Mouse (Mus musculus) erythroid progenitor cell, adult 5-6 weeks (primary cell): ENCODE measurements around the gene Sept9. TPM values are rescaled to one million over a fixed set of nuclear protein-coding genes. Genes with fewer than 3 reads are reported as not detected.

ENCODE experiments used
- ATAC-seq: replicated peaks from 2 replicates; pipeline ENCODE4 v1.8.0; 2016; ENCODE audit warnings: moderate number of reproducible peaks, mild to moderate bottlenecking, moderate TSS enrichment, inconsistent platforms; ENCODE audit not compliant: poor library complexity, low FRiP score, severe bottlenecking
- total RNA-seq, 2 experiments: library from RNA; stranded (forward) in 1 of 2; stranded (reverse) in 1 of 2; fragments of 150-400 nt in 1 of 2; fragments of 186-747, 209-891 nt in 1 of 2; gene quantifications; 2 replicates each; pipeline versions ENCODE4 v1.2.3 to v1.2.4; 2015 to 2017; ENCODE audit warnings: low replicate concordance in 2 of 2

Gene Sept9
- total RNA-seq (2015; ENCODE audit: low replicate concordance) (15.1 and 20.5 TPM in 2 replicates), total RNA-seq (2017; ENCODE audit: low replicate concordance) (16.0 and 18.6 TPM in 2 replicates)

- peak; percentile 16; the same call in 1 of the 2 replicates for ATAC-seq
Observed at GRCm38 (mm10) chr11:117199282-117200175, at the start of gene Sept9. Gene Sept9 (plus strand): TSS chr11:117199661.

DNA sequence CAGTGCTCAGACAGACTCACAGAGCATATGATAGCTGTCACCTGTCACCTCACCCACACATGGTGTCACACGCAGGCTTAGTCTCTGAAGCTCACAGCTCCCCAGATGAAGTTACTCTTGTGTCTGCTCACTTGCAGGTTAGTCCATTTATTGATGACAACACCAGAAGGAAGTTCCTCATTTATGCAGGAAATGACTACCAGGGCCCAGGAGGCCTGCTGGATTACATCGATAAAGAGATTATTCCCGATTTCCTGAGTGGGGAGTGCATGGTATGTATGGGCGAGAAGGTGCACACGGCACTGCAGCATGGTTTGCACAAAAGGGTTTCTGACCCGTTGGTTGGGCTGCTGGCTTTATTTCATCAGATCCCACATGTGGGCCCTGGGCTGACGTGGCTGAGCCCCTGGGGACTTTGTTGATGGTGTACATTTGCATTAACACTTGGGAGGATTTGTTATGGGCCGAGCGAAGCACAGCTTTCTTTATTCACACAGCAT, 48.9 kb upstream of the Sept9 start:
- ATAC-seq: no peak

DNA sequence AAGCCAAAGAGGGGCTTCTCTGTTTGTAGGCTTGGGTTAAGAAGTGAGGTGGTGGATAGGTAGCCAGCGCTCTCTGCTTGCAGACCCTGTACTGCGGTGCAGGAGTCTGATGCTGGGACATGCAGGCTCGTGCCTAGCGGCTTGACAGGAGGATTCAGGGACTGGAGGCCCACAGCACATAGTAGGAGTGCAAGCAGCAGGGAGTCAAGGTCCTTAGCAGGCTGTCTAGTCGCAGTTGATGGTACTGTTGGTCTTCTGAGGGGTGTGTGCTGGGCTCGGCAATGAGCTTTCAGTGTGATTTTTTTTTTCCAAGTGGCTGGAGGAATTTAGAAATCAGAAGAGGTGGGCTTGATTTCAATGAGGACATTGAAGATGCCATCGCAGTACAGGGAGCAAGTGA, 48.0 kb upstream of the Sept9 start:
- ATAC-seq: no peak

- no peak for ATAC-seq
Observed at GRCm38 (mm10) chr11:117152541-117152940, 46.9 kb upstream of the Sept9 start.

DNA sequence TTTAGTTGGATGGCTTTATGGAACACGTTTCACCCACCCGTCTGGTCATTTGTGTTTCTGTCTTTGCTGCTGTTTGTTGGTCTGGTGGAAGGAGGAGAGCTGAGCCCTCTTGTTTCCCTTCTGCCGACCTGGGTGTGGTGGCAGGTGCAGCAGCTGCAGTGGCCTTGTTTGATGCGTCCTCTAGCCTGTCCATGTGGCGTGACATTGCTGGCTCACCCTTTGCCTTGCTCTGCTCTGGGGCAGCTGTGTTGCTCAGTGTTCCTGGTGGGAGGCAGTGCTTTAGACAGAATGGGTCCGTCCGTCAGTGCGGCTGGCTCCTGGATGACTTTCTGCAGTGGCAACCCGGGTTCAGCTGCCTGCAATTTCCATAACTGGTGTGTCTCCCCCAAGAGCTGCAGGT, 45.9 kb upstream of the Sept9 start:
- no peak for ATAC-seq

- no peak for ATAC-seq
Observed at GRCm38 (mm10) chr11:117154088-117154815, 45.2 kb upstream of the Sept9 start.

- ATAC-seq: no peak
Observed at GRCm38 (mm10) chr11:117156725-117157124, 42.7 kb upstream of the Sept9 start.

DNA sequence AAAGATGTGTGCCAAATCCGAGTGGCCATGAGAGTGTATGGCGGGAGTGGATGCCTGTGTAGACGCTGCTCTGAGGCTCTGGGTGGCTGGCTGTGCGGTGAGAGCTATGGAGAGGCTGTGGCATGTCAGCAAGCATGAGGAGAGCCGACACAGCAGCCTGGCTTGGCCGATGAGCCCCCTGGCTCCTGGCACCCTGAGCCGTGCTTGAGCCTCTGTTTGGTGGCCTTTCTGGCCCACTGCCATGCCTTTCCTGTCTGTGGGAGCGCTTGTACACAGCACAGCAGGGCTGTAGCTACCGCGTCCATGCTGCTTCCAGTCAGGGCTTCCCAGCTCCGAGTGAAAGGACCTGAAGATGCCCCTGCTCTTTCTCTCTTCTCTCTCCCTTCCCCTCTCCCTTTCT, 41.1 kb upstream of the Sept9 start:
- ATAC-seq: no peak

DNA sequence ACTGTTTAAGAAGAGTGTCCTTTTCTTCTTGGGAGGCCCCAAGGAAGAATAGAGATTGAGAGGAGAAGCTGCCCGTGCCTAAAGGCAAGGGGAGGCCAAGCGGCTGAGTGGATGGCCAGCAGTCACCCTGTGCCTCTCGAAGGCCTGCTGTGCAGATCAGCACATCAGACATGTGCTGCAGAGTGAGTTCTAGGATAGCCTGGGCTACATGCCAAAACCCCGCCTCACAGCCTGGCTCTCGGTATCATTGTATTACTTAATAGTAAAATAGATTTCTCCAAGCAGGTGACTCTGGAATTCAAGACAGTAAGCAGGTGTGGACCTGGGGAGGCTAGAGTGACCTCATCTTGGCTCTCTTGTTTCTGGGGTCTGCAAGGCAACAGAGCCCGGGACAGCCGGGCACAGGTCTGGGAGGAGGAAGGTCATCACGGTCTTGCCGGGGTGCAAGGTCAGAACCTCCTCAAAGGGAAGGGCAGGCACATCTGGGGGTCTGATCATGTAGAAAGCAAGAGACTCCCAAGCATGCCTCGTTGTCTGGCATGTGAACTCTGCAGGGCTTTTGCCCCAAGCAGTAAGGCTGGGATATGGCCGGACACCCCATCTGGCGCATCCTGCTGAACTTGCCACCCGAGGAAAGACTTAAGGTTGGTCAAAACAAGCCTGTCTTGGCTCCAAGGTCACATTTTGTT, 40.1 kb upstream of the Sept9 start:
- no peak for ATAC-seq

- ATAC-seq: no peak
Observed at GRCm38 (mm10) chr11:117159946-117160307, 39.5 kb upstream of the Sept9 start.

- no peak for ATAC-seq
Observed at GRCm38 (mm10) chr11:117160791-117161190, 38.7 kb upstream of the Sept9 start.

- no peak for ATAC-seq
Observed at GRCm38 (mm10) chr11:117161574-117161973, 37.9 kb upstream of the Sept9 start.

GRCm38 (mm10) chr11:117163098-117163497, 36.4 kb upstream of the Sept9 start:
- no peak for ATAC-seq

DNA sequence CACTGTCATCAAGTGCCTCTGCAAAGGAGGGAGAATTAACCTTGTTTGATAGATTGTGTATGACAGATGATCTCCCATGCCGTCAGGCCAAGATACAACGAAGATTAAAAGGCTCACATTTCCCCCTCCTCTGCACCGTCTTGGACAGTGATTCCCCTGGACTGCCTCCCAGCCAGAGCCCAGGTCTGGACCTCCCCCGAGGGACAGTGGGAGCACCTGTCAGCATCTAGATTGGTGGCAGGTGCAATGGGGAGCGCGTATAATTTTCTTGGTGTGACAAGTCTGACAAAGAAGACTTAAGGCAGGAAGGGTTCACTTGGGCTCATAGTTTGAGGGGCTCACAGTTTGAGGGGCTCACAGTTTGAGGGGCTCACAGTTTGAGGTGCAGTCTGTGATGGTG, 35.7 kb upstream of the Sept9 start:
- no peak for ATAC-seq

DNA sequence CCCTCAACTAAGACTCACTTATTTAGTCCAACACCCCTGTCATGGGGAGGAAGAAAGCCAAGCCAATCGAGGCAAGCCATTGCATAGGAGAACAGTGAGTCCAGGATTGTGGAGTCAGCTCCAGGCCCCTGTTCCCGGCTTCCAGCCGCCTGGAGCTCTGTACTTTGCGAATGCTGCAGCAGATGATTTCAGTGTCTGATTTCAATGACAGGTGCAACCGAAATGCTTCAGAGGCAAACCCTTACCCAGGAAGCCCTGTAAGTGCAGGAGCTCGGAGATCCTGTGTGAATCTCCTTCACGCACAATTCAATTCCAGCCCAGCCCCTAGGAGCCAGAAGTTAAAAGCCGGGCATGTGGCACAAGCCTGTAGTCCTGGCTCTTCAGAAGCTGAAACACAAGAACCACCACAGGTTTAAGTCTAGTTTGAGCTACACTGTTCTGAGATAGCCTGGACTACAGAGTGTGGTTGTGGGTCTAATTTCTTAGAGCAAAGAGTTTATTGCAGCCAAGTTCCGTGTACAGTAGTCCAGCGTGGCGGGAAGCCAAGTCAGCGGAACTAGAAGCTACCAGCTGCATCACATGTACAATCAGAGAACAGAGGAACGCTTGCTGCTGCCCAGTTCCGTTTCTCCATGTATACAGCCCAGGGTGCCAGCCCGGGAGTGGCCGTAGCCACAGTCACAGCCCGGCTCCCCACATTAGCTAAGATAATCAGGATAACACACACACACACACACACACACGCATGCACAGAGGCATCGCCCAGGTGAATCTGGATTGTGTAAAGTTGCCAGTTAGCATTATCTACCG, 31.0 kb upstream of the Sept9 start:
- ATAC-seq: no peak

GRCm38 (mm10) chr11:117169088-117169635, 30.3 kb upstream of the Sept9 start:
- no peak for ATAC-seq

DNA sequence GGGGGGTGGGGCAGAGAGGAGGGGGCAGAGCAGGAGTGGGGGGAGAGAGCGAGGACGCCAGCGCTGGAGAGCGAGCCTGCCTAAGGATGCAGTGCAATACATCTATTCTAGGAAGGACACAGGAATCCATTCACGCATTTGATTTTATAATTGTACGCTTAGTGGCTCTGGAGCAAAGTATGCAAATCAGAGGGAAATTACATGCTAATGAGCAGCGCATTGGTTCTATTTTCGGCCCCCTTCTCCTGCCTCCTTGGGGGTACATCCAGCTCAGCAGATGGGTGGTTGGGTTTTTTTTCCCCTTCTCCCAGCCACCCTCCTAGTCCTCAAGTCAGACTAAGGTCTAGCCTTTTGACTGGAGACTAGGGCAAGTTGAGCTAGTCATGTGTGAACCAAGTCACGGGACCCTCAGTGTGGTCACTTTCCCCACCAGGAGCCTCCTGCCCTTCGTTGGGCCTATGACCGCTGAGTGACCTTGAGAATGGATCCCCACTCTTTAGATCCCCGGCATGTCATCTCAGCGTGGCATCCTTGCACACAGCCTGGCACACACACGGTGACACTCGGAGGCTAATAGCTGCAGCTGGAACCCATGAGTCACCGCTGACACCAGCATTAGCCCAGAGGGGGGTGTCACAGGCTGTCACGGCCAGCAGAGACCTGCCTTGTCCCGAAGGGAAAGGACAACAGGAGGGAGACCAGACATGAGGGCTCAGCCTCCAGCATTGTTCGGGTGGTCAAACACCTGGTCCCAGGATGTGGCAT, 29.5 kb upstream of the Sept9 start:
- ATAC-seq: 0 out of 2 replicates have a peak, but pooled peaks have one; percentile 8

GRCm38 (mm10) chr11:117174098-117174892, 25.2 kb upstream of the Sept9 start:
- ATAC-seq: no peak
